Mouse (Mus musculus) gastrocnemius, postnatal 36 days (tissue): ENCODE data around the gene Pnkd. TPM values are rescaled to one million over a fixed set of nuclear protein-coding genes. Genes with fewer than 3 reads are reported as not detected.
A peak's percentile ranks its signal among the peaks of the same experiment; 100 is the strongest.
"Not testable (repeated sequence)": the region's sequence is repeated elsewhere in the genome, so short reads cannot be mapped to it uniquely, and the experiment has no call there.

Source experiments
- DNase-seq, 2 experiments: peaks; one replicate each; pipeline ENCODE4 v3.0.0; 2022
- intact Hi-C: fragments of 180-260 bp; cut with DNase I; formaldehyde crosslinking; loops from one replicate; pipeline ENCODE4 v1.15.1; 2025
- total RNA-seq, 2 experiments: library from RNA; stranded (reverse); gene quantifications; 2 replicates each; pipeline ENCODE4 v1.2.3; 2021

Gene Pnkd
- total RNA-seq, 2 experiments from 2014 or later = 53.4 to 54.8 TPM

- no peak for DNase-seq
- intact Hi-C loops = no loop called here
These were observed 7.7 kb upstream of the Pnkd start for GRCm38 (mm10) chr1:74277041-74277440.

- intact Hi-C loops = no loop called here
- DNase-seq = no peak
These were observed 6.7 kb upstream of the Pnkd start for GRCm38 (mm10) chr1:74277883-74278537.

GRCm38 (mm10) chr1:74278538-74278937, 6.2 kb upstream of the Pnkd start, which contains the start of gene Gpbar1:
Gpbar1 (plus strand) TSS chr1:74278550.
- intact Hi-C loops = no loop called here
- DNase-seq = no peak

- intact Hi-C loops = no loop called here
- DNase-seq = no peak
These were observed 5.7 kb upstream of the Pnkd start for GRCm38 (mm10) chr1:74278988-74279387.

GRCm38 (mm10) chr1:74280591-74281325, 4.0 kb upstream of the Pnkd start:
- no peak for DNase-seq
- intact Hi-C loops = loop anchor here (5.0 to 10.0 kb wide), 2 partner anchors 73 to 174 kb away; no protein-coding TSS in a partner anchor

- intact Hi-C loops = loop anchor here (5.0 to 10.0 kb wide), 2 partner anchors 74 to 173 kb away; no protein-coding TSS in a partner anchor
- no peak for DNase-seq
These were observed 3.4 kb upstream of the Pnkd start for GRCm38 (mm10) chr1:74281372-74281771.

- intact Hi-C loops = loop anchor here (5.0 to 10.0 kb wide), 2 partner anchors 75 to 173 kb away; no protein-coding TSS in a partner anchor
- DNase-seq = no peak
These were observed 2.8 kb upstream of the Pnkd start for GRCm38 (mm10) chr1:74281886-74282285.

GRCm38 (mm10) chr1:74282896-74283625, 1.7 kb upstream of the Pnkd start:
- intact Hi-C loops = loop anchor here (5.0 to 10.0 kb wide), 2 partner anchors 76 to 172 kb away; no protein-coding TSS in a partner anchor

GRCm38 (mm10) chr1:74283686-74284463, 855 bp upstream of the Pnkd start:
- peak in 1 of 2 experiments; percentile 35 for DNase-seq
- intact Hi-C loops = loop anchor here (2.0 to 10.0 kb wide), 3 partner anchors 47 to 171 kb away; partner anchors contain the start of gene Arpc2

More at GRCm38 (mm10) chr1:74282896-74283625, 1.7 kb upstream of the Pnkd start:
- DNase-seq = no peak

- intact Hi-C loops = loop anchor here (2.0 to 10.0 kb wide), 2 partner anchors 49 to 169 kb away; partner anchors contain the start of gene Arpc2
- DNase-seq = no peak
These were observed 681 bp downstream of the Pnkd start for GRCm38 (mm10) chr1:74285212-74286010.

- intact Hi-C loops = loop anchor here (10.0 kb wide), 1 partner anchor 168 kb away; no protein-coding TSS in a partner anchor
These were observed 2.3 kb downstream of the Pnkd start for GRCm38 (mm10) chr1:74286869-74287607.

GRCm38 (mm10) chr1:74288327-74288726, 3.6 kb downstream of the Pnkd start:
- intact Hi-C loops = loop anchor here (10.0 kb wide), 1 partner anchor 166 kb away; no protein-coding TSS in a partner anchor
- no peak for DNase-seq

More at GRCm38 (mm10) chr1:74286869-74287607, 2.3 kb downstream of the Pnkd start:
- DNase-seq = not testable (repeated sequence)

GRCm38 (mm10) chr1:74289248-74289647, 4.5 kb downstream of the Pnkd start:
- intact Hi-C loops = loop anchor here (10.0 kb wide), 1 partner anchor 166 kb away; no protein-coding TSS in a partner anchor

GRCm38 (mm10) chr1:74289740-74290139, 5.0 kb downstream of the Pnkd start:
- intact Hi-C loops = loop anchor here (10.0 kb wide), 1 partner anchor 165 kb away; no protein-coding TSS in a partner anchor

More at GRCm38 (mm10) chr1:74289248-74289647, 4.5 kb downstream of the Pnkd start:
- DNase-seq = no peak

GRCm38 (mm10) chr1:74290141-74290540, 5.4 kb downstream of the Pnkd start:
- no peak for DNase-seq
- intact Hi-C loops = no loop called here

More at GRCm38 (mm10) chr1:74289740-74290139, 5.0 kb downstream of the Pnkd start:
- no peak for DNase-seq

GRCm38 (mm10) chr1:74292331-74293020, 7.7 kb downstream of the Pnkd start:
- intact Hi-C loops = no loop called here

GRCm38 (mm10) chr1:74293306-74293960, 8.7 kb downstream of the Pnkd start:
- intact Hi-C loops = no loop called here
- no peak for DNase-seq

More at GRCm38 (mm10) chr1:74292331-74293020, 7.7 kb downstream of the Pnkd start:
- DNase-seq = no peak
